Mouse (Mus musculus) liver, adult 2 months (tissue): ENCODE results near the gene Gm21970. TPM values are rescaled to one million over a fixed set of nuclear protein-coding genes. Genes with fewer than 3 reads are reported as not detected.
A peak's percentile ranks its signal among the peaks of the same experiment; 100 is the strongest.

ENCODE experiments used
- DNase-seq: peaks from one replicate; pipeline ENCODE4 v3.0.0-alpha.2; 2011; ENCODE audit warnings: low read depth, low spot score; ENCODE audit errors: extremely low read depth
- H3K27ac ChIP-seq: fragments of 200-500 bp; replicated peaks from 2 replicates; pipeline ENCODE4 v1.5.1; 2012; ENCODE audit warnings: low read depth, mild to moderate bottlenecking, control low read depth, inconsistent platforms, low read length; ENCODE audit not compliant: insufficient read depth
- H3K27me3 ChIP-seq: fragments of 200-500 bp; 2 replicates; pipeline ENCODE4 v1.6.1; 2012; ENCODE audit warnings: mild to moderate bottlenecking, moderate library complexity, low read length, inconsistent platforms; ENCODE audit not compliant: control insufficient read depth, insufficient read depth
- H3K36me3 ChIP-seq: fragments of 200-500 bp; 2 replicates; pipeline ENCODE4 v1.6.1; 2012; ENCODE audit warnings: low read length, inconsistent platforms; ENCODE audit not compliant: control insufficient read depth, insufficient read depth
- H3K4me1 ChIP-seq: fragments of 200-500 bp; 2 replicates; pipeline ENCODE4 v1.6.1; 2011; ENCODE audit warnings: low read length; ENCODE audit not compliant: control insufficient read depth, insufficient read depth
- H3K4me3 ChIP-seq: fragments of 200-500 bp; 2 replicates; pipeline ENCODE4 v1.5.1; 2011; ENCODE audit warnings: low read depth, mild to moderate bottlenecking, control low read depth, low read length, moderate library complexity; ENCODE audit not compliant: insufficient read depth
- H3K79me2 ChIP-seq: fragments of 200-500 bp; 2 replicates; pipeline ENCODE4 v1.6.1; 2012; ENCODE audit warnings: inconsistent platforms, mild to moderate bottlenecking, low read length, moderate library complexity; ENCODE audit not compliant: control insufficient read depth, insufficient read depth
- H3K9ac ChIP-seq: fragments of 200-500 bp; 2 replicates; pipeline ENCODE4 v1.6.1; 2012; ENCODE audit warnings: low read depth, mild to moderate bottlenecking, control low read depth, inconsistent platforms, low read length
- CTCF ChIP-seq: fragments of 200-500 bp; IDR thresholded peaks from 2 replicates; pipeline ENCODE4 v1.5.1; 2011; ENCODE audit warnings: low read depth, low read length, control low read depth
- POLR2A ChIP-seq: fragments of 200-500 bp; IDR thresholded peaks from 2 replicates; pipeline ENCODE4 v1.6.1; 2011; ENCODE audit warnings: low read length, control low read depth; ENCODE audit not compliant: insufficient read depth; ENCODE audit errors: extremely low read depth
- WGBS: fragments of 180-500 bp; shearing (Covaris S2); methylation state at CpG from one replicate; pipeline ENCODE4 v1.1.7; 2018; 5-methylcytosine and 5-hydroxymethylcytosine counted together
- polyA plus RNA-seq: library from polyadenylated mRNA; depleted of rRNA; stranded (reverse); fragments of >200 nt; gene quantifications from 2 replicates; pipeline ENCODE4 v1.2.3, GENCODE M21; 2012
- total RNA-seq: library from RNA; depleted of rRNA; stranded (reverse); fragments of >200 nt; gene quantifications from 2 replicates; pipeline ENCODE4 v1.2.3, GENCODE M21; 2014

Gm21970 gene
- total and polyA plus RNA-seq, 2 experiments: 0.83 TPM; not detected in 1

- 2% methylated on average over 13 of the region's 13 CpGs for WGBS
- peaks cover 3% of the 10 kb centered on the region; the same call in 1 of the 2 replicates for H3K36me3 ChIP-seq
- no peaks in the 10 kb centered on the region for H3K79me2 ChIP-seq
- H3K4me3 ChIP-seq: peak overlapping the region; percentile 86
- H3K27ac ChIP-seq: peak overlapping the region; percentile 73
- DNase-seq: peak; percentile 35
- peaks cover 9% of the 10 kb centered on the region for H3K4me1 ChIP-seq
- TF ChIP-seq CTCF: no peak
- no peak for TF ChIP-seq POLR2A
- no peaks in the 10 kb centered on the region for H3K27me3 ChIP-seq
- H3K9ac ChIP-seq: peak overlapping the region; percentile 76
These were observed 15.2 kb downstream of the Gm21970 start for GRCm38 (mm10) chr16:91406585-91407220.

- Histone ChIP-seq H3K27ac (peak overlapping the region; percentile 18; the same call in 1 of the 2 replicates), H3K27me3 (no peaks in the 10 kb centered on the region), H3K36me3 (peaks cover 30% of the 10 kb centered on the region), H3K9ac (no peak overlapping the region), H3K79me2 (no peaks in the 10 kb centered on the region), H3K4me3 (no peak overlapping the region), H3K4me1 (peaks cover 11% of the 10 kb centered on the region)
- 63% methylated on average over 12 of the region's 12 CpGs for WGBS
- no peak for TF ChIP-seq POLR2A
- TF ChIP-seq CTCF: no peak
- DNase-seq: peak; percentile 44
These were observed 21.8 kb downstream of the Gm21970 start for GRCm38 (mm10) chr16:91413102-91413844.

- H3K27ac ChIP-seq: 0 out of 2 replicates have a peak overlapping the region, but pooled peaks have one; percentile 19
- no peak overlapping the region for H3K4me3 ChIP-seq
- peaks cover 39% of the 10 kb centered on the region for H3K36me3 ChIP-seq
- no peaks in the 10 kb centered on the region for H3K79me2 ChIP-seq
- WGBS: 77% methylated on average over 9 of the region's 9 CpGs
- H3K27me3 ChIP-seq: no peaks in the 10 kb centered on the region
- TF ChIP-seq POLR2A (no peak), CTCF (no peak)
- H3K9ac ChIP-seq: no peak overlapping the region
- DNase-seq: peak; percentile 41
- H3K4me1 ChIP-seq: peaks cover 8% of the 10 kb centered on the region
These were observed 24.1 kb downstream of the Gm21970 start for GRCm38 (mm10) chr16:91415391-91416189.

- DNase-seq: no peak
- Histone ChIP-seq H3K27me3 (no peaks in the 10 kb centered on the region), H3K4me1 (peaks cover 8% of the 10 kb centered on the region), H3K4me3 (no peak overlapping the region), H3K9ac (no peak overlapping the region), H3K36me3 (peaks cover 39% of the 10 kb centered on the region), H3K27ac (no peak overlapping the region), H3K79me2 (no peaks in the 10 kb centered on the region)
- TF ChIP-seq CTCF (no peak), POLR2A (no peak)
- 96% methylated on average over 6 of the region's 6 CpGs for WGBS
These were observed 24.8 kb downstream of the Gm21970 start for GRCm38 (mm10) chr16:91416357-91416756.

- Histone ChIP-seq H3K36me3 (peaks cover 38% of the 10 kb centered on the region), H3K27me3 (no peaks in the 10 kb centered on the region), H3K9ac (no peak overlapping the region), H3K27ac (no peak overlapping the region), H3K4me1 (peaks cover 5% of the 10 kb centered on the region), H3K4me3 (no peak overlapping the region), H3K79me2 (no peaks in the 10 kb centered on the region)
- no peak for DNase-seq
- 82% methylated on average over 7 of the region's 7 CpGs for WGBS
- TF ChIP-seq CTCF (no peak), POLR2A (no peak)
These were observed 25.4 kb downstream of the Gm21970 start for GRCm38 (mm10) chr16:91416938-91417337.
